Mouse (Mus musculus) neural tube, embryonic 15.5 days (tissue): ENCODE measurements around the gene Mttp. TPM values are rescaled to one million over a fixed set of nuclear protein-coding genes. Genes with fewer than 3 reads are reported as not detected.

Experiments
- ATAC-seq: fragments of 200-750 bp; cut with Nextera tagmentation; 2 replicates; pipeline ENCODE4 v1.8.0; 2017; ENCODE audit warnings: mild to moderate bottlenecking, moderate TSS enrichment, moderate library complexity; ENCODE audit not compliant: low FRiP score
- H3K27ac ChIP-seq: fragments of 300-500 bp; sonication (generic); replicated peaks from 2 replicates; pipeline ENCODE4 v1.5.1; 2015; ENCODE audit warnings: mild to moderate bottlenecking, inconsistent platforms
- H3K27me3 ChIP-seq: fragments of 300-500 bp; sonication (generic); replicated peaks from 2 replicates; pipeline ENCODE4 v1.6.1; 2015; ENCODE audit warnings: inconsistent platforms
- H3K36me3 ChIP-seq: fragments of 300-500 bp; sonication (generic); 2 replicates; pipeline ENCODE4 v1.6.1; 2015; ENCODE audit warnings: inconsistent platforms
- H3K4me1 ChIP-seq: fragments of 300-500 bp; sonication (generic); 2 replicates; pipeline ENCODE4 v1.6.1; 2015; ENCODE audit warnings: inconsistent platforms
- H3K4me2 ChIP-seq: fragments of 300-500 bp; sonication (generic); 2 replicates; pipeline ENCODE4 v1.6.1; 2015; ENCODE audit warnings: inconsistent platforms, mild to moderate bottlenecking, moderate library complexity
- H3K4me3 ChIP-seq: fragments of 300-500 bp; sonication (generic); replicated peaks from 2 replicates; pipeline ENCODE4 v1.5.1; 2015; ENCODE audit warnings: mild to moderate bottlenecking, inconsistent platforms
- H3K9ac ChIP-seq: fragments of 300-500 bp; sonication (generic); replicated peaks from 2 replicates; pipeline ENCODE4 v1.6.1; 2015; ENCODE audit warnings: mild to moderate bottlenecking, inconsistent platforms
- H3K9me3 ChIP-seq: fragments of 300-500 bp; sonication (generic); replicated peaks from 2 replicates; pipeline ENCODE4 v1.6.1; 2016; ENCODE audit warnings: inconsistent platforms
- WGBS: fragments of 180-500 bp; shearing (Covaris S2); methylation state at CpG from one replicate; pipeline ENCODE4 v1.1.7; 2015; ENCODE audit warnings: mixed read lengths; 5-methylcytosine and 5-hydroxymethylcytosine counted together
- polyA plus RNA-seq: library from polyadenylated mRNA; unstranded; fragments of >200 nt; fragmentation: Nextera tagmentation; extraction: Ambion mirVana; gene quantifications from 2 replicates; pipeline ENCODE4 v1.2.1, GENCODE M21; 2015

Mttp gene
- polyA plus RNA-seq, 1 experiment from 2014 or later: 8.5 TPM

DNA sequence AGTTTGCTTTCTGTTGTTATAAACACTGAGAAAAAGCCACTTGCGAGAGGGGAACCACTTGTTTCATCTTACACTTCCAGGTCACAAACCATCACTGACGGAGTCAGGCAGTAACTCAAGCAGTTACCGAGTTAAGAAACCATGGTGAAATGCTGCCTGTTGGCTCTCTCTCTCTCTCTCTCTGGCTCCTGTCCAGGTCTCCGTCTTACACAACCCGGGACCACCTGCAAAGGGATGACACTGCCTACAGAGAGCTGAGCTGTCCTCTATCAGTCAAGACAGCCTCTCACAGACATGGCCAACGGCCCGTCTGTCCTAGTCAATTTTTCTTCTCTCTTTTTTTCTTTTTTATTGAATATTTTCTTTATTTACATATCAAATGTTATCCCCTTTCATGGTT is 101.5 kb downstream of the Mttp start:
- ATAC-seq: no peak
- H3K9ac ChIP-seq: no peak overlapping the region
- no peak overlapping the region for H3K4me2 ChIP-seq
- 62% methylated on average over 7 of the region's 7 CpGs for WGBS
- H3K4me3 ChIP-seq: no peak overlapping the region
- H3K36me3 ChIP-seq: no peaks in the 10 kb centered on the region
- H3K27me3 ChIP-seq: no peaks in the 10 kb centered on the region
- no peaks in the 10 kb centered on the region for H3K9me3 ChIP-seq
- H3K27ac ChIP-seq: no peak overlapping the region
- no peaks in the 10 kb centered on the region for H3K4me1 ChIP-seq

DNA sequence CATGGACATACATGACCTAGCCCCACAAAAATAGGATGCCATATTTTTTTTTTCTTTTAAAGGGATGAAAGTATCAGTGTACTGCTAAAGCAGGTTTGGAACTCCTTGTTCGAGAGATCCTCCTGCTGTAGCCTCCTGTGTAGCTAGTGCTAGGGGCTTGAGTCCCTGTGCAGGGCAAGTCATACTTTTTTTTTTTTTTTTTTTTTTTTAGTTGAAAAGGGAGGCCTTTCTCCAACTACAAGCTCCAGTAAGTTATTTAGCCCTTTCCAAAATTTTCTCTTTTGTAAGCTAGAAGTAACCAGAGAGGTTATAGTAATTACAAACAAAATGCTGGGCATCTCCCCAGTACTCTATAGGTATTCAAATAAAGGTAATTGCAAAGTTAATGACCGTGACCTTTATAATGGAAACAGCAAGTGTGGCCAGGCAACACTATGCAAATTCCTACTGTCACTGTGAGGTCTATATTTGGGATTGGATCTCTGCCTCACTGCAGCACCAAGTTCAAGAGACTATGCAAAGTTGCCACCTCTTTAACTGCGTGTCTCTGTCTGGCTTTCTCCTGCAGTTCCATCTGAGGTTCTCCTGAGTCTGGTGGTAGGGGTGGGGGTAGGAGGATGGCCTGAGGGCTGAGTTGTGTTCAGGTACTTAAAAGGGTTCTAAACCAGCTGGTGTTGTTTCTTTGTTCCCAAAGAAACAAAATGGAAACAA is 103.0 kb downstream of the Mttp start:
- Histone ChIP-seq H3K4me1 (no peaks in the 10 kb centered on the region), H3K4me3 (no peak overlapping the region), H3K9ac (no peak overlapping the region), H3K27me3 (no peaks in the 10 kb centered on the region), H3K4me2 (no peak overlapping the region), H3K9me3 (no peaks in the 10 kb centered on the region), H3K27ac (no peak overlapping the region), H3K36me3 (no peaks in the 10 kb centered on the region)
- WGBS: 43% methylated on average over 3 of the region's 3 CpGs
- ATAC-seq: peak; percentile 59; the same call in 1 of the 2 replicates

DNA sequence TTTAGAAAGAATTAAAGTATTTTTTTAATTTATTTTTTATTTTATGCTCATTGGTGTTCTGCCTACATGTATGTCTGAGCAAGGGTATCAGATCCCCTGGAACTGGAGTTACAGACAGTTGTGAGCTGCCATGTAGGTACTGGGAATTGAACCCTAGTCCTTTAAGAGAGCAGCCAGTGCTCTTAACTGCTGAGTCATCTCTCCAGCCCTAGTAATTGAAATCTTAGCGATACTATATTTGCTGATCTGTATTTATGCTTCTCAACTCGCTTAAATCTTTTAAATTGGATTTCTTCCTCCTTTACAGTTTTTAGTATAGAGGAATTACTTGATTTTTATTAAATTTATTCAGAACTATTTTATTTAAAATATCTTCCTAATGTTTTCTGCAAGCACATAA is 103.8 kb downstream of the Mttp start:
- no peak for ATAC-seq
- no peak overlapping the region for H3K4me2 ChIP-seq

More for the DNA sequence above, 103.8 kb downstream of the Mttp start:
- Histone ChIP-seq H3K9ac (no peak overlapping the region), H3K9me3 (no peaks in the 10 kb centered on the region), H3K36me3 (no peaks in the 10 kb centered on the region), H3K4me1 (no peaks in the 10 kb centered on the region), H3K27ac (no peak overlapping the region), H3K4me3 (no peak overlapping the region), H3K27me3 (no peaks in the 10 kb centered on the region)
- WGBS: 77% methylated on average over 2 of the region's 2 CpGs

Other genes with a start within 250 kb of the Mttp start
- gene Lamtor3, start 226.5 kb downstream of the Mttp start, polyA plus RNA-seq: 128 and 132 TPM in 2 replicates
- 1.5 and 7.7 TPM in 2 replicates for gene Dapp1, start 163.4 kb downstream of the Mttp start, polyA plus RNA-seq
- 0.23 and 0.31 TPM in 2 replicates for gene 1110002E22Rik, start 79.9 kb downstream of the Mttp start, polyA plus RNA-seq
- gene Gm5105, start 77.6 kb downstream of the Mttp start, polyA plus RNA-seq: 0.10 and 0.23 TPM in 2 replicates
- gene Trmt10a, start 1.5 kb downstream of the Mttp start, polyA plus RNA-seq: 8.4 and 9.4 TPM in 2 replicates
- not detected in 2 replicates for gene 4930579F01Rik, start 48.9 kb upstream of the Mttp start, polyA plus RNA-seq
- gene Adh7, start 72.8 kb upstream of the Mttp start, polyA plus RNA-seq: 0.44 and 0.66 TPM in 2 replicates
- 3.2 and 6.4 TPM in 2 replicates for gene Adh1, start 116.0 kb upstream of the Mttp start, polyA plus RNA-seq
- 0.12 TPM in 1 of 2 replicates, not detected in the other for gene Adh6a, start 168.3 kb upstream of the Mttp start, polyA plus RNA-seq
- 0.31 and 0.55 TPM in 2 replicates for gene Adh6b, start 196.8 kb upstream of the Mttp start, polyA plus RNA-seq